Mouse (Mus musculus): Measurements from ENCODE around the gene Elp6.

- TF ChIP-seq CTCF (conservative IDR thresholded peaks at IDR 0.05; ENCODE audit: low read length) (no peak), POU5F1 (IDR thresholded peaks at IDR 0.05; ENCODE audit: borderline replicate concordance, low read length) (no peak)
Measured at GRCm38 (mm10) chr9:110306371-110306770, 1.4 kb downstream of the Elp6 start.
